Mouse (Mus musculus) stomach, embryonic 15.5 days (tissue): ENCODE measurements around the gene Slc25a17. TPM values are rescaled to one million over a fixed set of nuclear protein-coding genes. Genes with fewer than 3 reads are reported as not detected.

Source experiments
- polyA plus RNA-seq: library from polyadenylated mRNA; unstranded; fragments of >200 nt; fragmentation: Nextera tagmentation; extraction: Ambion mirVana; gene quantifications from 2 replicates; pipeline ENCODE4 v1.2.1, GENCODE M21; 2015

Gene Slc25a17
- polyA plus RNA-seq, 1 experiment from 2014 or later = 92.8 TPM

Other genes starting within 250 kb of the Slc25a17 start
- gene Mrtfa, start 170.1 kb downstream of the Slc25a17 start, polyA plus RNA-seq = 23.9 and 28.2 TPM in 2 replicates
- gene Mchr1, start 125.3 kb downstream of the Slc25a17 start, polyA plus RNA-seq = 0.98 and 1.3 TPM in 2 replicates
- 146 and 152 TPM in 2 replicates for gene St13, start 39.3 kb upstream of the Slc25a17 start, polyA plus RNA-seq
- gene Xpnpep3, start 39.3 kb upstream of the Slc25a17 start, polyA plus RNA-seq = 9.6 and 11.2 TPM in 2 replicates
- gene Dnajb7, start 47.5 kb upstream of the Slc25a17 start, polyA plus RNA-seq = 1.8 and 2.1 TPM in 2 replicates
- 451 and 486 TPM in 2 replicates for gene Rbx1, start 105.5 kb upstream of the Slc25a17 start, polyA plus RNA-seq
- 13.1 and 20.6 TPM in 2 replicates for gene Ep300, start 224.5 kb upstream of the Slc25a17 start, polyA plus RNA-seq